Mouse (Mus musculus): ENCODE measurements at regions not wholly inside any gene's neighbourhood (a gene's known extent, or its start where the extent isn't known, plus 50 kb on each side); places are given as distances from the start of the nearest gene placed in this dataset.

DNA sequence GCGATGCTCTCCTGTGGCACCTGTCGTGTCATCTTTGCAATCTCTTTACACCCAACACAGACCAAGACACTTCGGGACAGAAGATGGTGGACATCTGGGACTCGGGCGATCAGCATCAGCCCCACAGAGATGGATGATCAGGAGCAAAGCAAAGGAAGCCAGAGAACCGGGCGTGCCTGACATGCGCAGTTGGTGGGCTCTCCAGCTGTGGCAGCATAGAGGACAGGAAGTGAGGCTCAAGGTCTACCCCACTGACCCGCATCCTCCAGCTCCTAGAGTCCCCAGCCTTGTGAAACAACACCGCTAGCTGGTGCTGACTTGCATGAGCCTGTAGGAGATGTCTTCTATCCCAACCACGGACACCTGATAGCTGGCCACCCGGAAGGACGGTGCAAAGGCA, 312.9 kb upstream of the Prox1 start:
- no peaks in the 10 kb centered on the region for H3K27me3 ChIP-seq (ENCODE audit: control insufficient read depth, insufficient read depth, low read depth, low read length)
- ATAC-seq (ENCODE audit: low read depth): no peak
- no peak overlapping the region for H3K4me2 ChIP-seq (ENCODE audit: low read depth, low read length)
- no peaks in the 10 kb centered on the region; the same call in 1 of the 2 replicates for H3K4me1 ChIP-seq (replicated peaks; ENCODE audit: control insufficient read depth, insufficient read depth, low read length)
- no peaks in the 10 kb centered on the region for H3K9me3 ChIP-seq (ENCODE audit: control insufficient read depth, low read length)
- no peak overlapping the region for H3K4me3 ChIP-seq (ENCODE audit: low read length)
- H3K27ac ChIP-seq (ENCODE audit: low read length): no peak overlapping the region
- H3K36me3 ChIP-seq (ENCODE audit: control insufficient read depth, insufficient read depth, low read length): no peaks in the 10 kb centered on the region
- WGBS: 84% methylated on average over 13 of the region's 13 CpGs
- H3K9ac ChIP-seq (ENCODE audit: low read length): no peak overlapping the region

DNA sequence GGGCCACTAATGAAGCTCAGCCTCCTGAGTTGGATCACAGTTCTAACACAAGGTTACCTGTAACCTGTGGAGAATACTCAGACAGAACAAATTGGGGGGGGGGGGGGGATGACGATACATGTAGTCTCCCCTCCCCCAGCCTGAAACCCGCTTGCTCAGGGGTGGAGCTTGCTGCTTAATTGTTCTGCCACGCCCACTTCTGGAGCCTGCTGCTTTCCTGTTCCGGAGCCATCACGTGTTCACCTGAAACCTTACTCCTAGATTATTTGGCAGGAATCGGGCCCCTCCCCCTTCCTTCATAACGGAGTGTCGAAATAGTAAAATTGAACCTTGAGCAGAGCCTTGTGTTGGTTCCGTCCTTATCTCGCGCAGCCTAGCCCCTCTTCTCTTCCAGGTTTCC, 310.6 kb upstream of the Prox1 start:
- Histone ChIP-seq H3K4me3 (ENCODE audit: low read length) (no peak overlapping the region), H3K4me1 (replicated peaks; ENCODE audit: control insufficient read depth, insufficient read depth, low read length) (no peaks in the 10 kb centered on the region), H3K36me3 (ENCODE audit: control insufficient read depth, insufficient read depth, low read length) (no peaks in the 10 kb centered on the region), H3K9ac (ENCODE audit: low read length) (no peak overlapping the region), H3K9me3 (ENCODE audit: control insufficient read depth, low read length) (no peaks in the 10 kb centered on the region), H3K27ac (ENCODE audit: low read length) (no peak overlapping the region), H3K27me3 (ENCODE audit: control insufficient read depth, insufficient read depth, low read depth, low read length) (no peaks in the 10 kb centered on the region), H3K4me2 (ENCODE audit: low read depth, low read length) (no peak overlapping the region)
- ATAC-seq (ENCODE audit: low read depth): no peak
- 68% methylated on average over 11 of the region's 11 CpGs for WGBS

DNA sequence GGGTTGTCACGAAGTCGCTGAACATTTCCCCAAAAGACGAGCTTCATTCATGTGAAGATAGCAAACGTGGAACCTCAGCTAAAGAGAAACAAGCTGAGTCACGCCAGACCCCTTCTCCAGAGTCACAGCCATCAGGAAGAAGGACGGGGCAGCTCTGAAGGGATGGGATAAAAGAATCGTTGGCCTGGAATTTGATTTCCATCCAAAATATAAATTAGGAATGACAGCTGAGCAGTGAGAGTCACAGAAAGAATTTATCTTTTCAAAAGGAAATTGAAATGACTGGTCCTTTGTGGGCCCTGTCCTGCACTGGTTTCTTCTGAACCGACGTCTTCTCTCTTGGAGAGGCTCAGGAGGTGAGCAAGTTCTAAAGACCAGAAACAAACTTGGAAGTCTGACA, 310.1 kb upstream of the Prox1 start:
- no peak for ATAC-seq (ENCODE audit: low read depth)
- no peak overlapping the region for H3K9ac ChIP-seq (ENCODE audit: low read length)
- H3K36me3 ChIP-seq (ENCODE audit: control insufficient read depth, insufficient read depth, low read length): no peaks in the 10 kb centered on the region
- no peak overlapping the region for H3K4me3 ChIP-seq (ENCODE audit: low read length)
- H3K27me3 ChIP-seq (ENCODE audit: control insufficient read depth, insufficient read depth, low read depth, low read length): no peaks in the 10 kb centered on the region
- WGBS: 56% methylated on average over 9 of the region's 9 CpGs
- no peaks in the 10 kb centered on the region for H3K9me3 ChIP-seq (ENCODE audit: control insufficient read depth, low read length)
- no peaks in the 10 kb centered on the region for H3K4me1 ChIP-seq (replicated peaks; ENCODE audit: control insufficient read depth, insufficient read depth, low read length)
- no peak overlapping the region for H3K27ac ChIP-seq (ENCODE audit: low read length)
- no peak overlapping the region for H3K4me2 ChIP-seq (ENCODE audit: low read depth, low read length)

DNA sequence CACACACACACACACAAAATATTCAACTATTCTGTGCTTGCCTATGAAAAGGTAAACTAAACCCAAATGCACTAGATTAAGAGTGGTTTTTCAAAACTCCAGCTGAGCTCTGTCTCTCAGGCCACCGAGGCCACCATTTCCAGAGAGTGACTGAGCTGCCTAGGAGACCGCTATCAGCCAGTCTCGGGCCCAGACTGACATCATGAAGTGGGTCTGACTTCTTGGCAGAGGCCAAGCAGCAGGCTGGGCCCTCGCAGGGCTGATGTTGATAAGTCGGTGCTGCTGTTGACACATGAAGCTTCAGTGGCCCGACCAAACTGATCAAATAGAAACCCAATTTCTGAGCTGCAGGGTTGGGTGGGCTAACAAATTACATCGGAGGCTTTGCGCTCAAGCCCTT, 302.2 kb upstream of the Prox1 start:
- H3K36me3 ChIP-seq (ENCODE audit: control insufficient read depth, insufficient read depth, low read length): no peaks in the 10 kb centered on the region
- no peaks in the 10 kb centered on the region for H3K4me1 ChIP-seq (replicated peaks; ENCODE audit: control insufficient read depth, insufficient read depth, low read length)
- H3K4me2 ChIP-seq (ENCODE audit: low read depth, low read length): no peak overlapping the region
- no peak overlapping the region for H3K4me3 ChIP-seq (ENCODE audit: low read length)
- no peak for ATAC-seq (ENCODE audit: low read depth)
- H3K9ac ChIP-seq (ENCODE audit: low read length): no peak overlapping the region
- H3K9me3 ChIP-seq (ENCODE audit: control insufficient read depth, low read length): no peaks in the 10 kb centered on the region
- no peak overlapping the region for H3K27ac ChIP-seq (ENCODE audit: low read length)
- WGBS: 26% methylated on average over 8 of the region's 8 CpGs
- H3K27me3 ChIP-seq (ENCODE audit: control insufficient read depth, insufficient read depth, low read depth, low read length): no peaks in the 10 kb centered on the region

DNA sequence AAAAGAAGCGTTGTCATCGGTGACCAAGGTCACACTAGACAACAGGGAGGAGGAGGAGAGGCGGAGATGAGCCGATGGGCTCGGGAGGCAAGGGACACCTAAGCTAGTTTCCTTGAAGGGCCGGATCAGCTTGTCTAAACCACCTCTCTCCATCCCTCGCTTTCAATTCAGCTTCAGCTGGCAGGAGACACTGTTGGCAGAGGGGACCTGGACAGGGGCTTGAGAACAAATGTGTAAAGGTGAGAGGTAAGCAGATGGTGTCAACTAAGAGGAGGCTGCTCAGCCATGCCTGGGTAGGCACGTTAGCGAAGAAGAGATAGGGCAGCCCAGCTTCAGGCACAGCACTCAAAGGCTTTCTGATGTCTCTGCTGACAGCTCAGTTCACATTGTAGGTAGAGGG, 299.8 kb upstream of the Prox1 start:
- 47% methylated on average over 9 of the region's 9 CpGs for WGBS
- Histone ChIP-seq H3K4me3 (ENCODE audit: low read length) (no peak overlapping the region), H3K9ac (ENCODE audit: low read length) (no peak overlapping the region), H3K27me3 (ENCODE audit: control insufficient read depth, insufficient read depth, low read depth, low read length) (no peaks in the 10 kb centered on the region), H3K9me3 (ENCODE audit: control insufficient read depth, low read length) (no peaks in the 10 kb centered on the region), H3K27ac (ENCODE audit: low read length) (no peak overlapping the region), H3K4me2 (ENCODE audit: low read depth, low read length) (no peak overlapping the region), H3K4me1 (replicated peaks; ENCODE audit: control insufficient read depth, insufficient read depth, low read length) (no peaks in the 10 kb centered on the region), H3K36me3 (ENCODE audit: control insufficient read depth, insufficient read depth, low read length) (no peaks in the 10 kb centered on the region)
- no peak for ATAC-seq (ENCODE audit: low read depth)

DNA sequence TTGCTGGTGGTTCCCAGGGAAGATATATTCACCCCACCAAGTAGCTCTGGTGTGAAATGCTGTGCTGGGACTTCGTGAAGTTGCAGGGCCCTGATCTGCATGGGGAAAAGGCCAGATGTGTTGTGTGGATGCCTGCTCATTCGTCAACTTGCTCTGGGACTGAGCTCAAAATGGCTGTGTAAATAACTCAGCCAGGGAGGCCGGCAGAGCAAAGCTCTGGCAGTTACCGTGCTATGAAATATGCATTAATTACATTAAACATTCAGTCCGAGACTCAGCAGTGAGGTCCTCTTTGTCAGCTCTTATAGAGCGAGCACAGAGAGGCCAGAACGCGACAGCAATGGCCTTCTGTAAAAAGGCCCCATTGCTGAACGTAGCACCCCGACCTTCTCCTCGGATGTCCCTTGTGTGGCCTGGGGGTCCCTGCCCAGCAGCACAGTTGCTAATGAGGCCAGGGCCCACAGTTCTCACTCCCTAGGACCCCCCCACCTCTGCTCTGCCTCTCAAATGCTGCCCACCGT, 287.1 kb upstream of the Prox1 start:
- Histone ChIP-seq H3K9me3 (ENCODE audit: control insufficient read depth, low read length) (no peaks in the 10 kb centered on the region), H3K4me2 (ENCODE audit: low read depth, low read length) (0 out of 2 replicates have a peak overlapping the region, but pooled peaks have one; percentile 0), H3K36me3 (ENCODE audit: control insufficient read depth, insufficient read depth, low read length) (no peaks in the 10 kb centered on the region), H3K27me3 (ENCODE audit: control insufficient read depth, insufficient read depth, low read depth, low read length) (no peaks in the 10 kb centered on the region), H3K27ac (ENCODE audit: low read length) (no peak overlapping the region), H3K9ac (ENCODE audit: low read length) (no peak overlapping the region), H3K4me1 (replicated peaks; ENCODE audit: control insufficient read depth, insufficient read depth, low read length) (no peaks in the 10 kb centered on the region), H3K4me3 (ENCODE audit: low read length) (no peak overlapping the region)
- ATAC-seq (ENCODE audit: low read depth): peak; percentile 57
- WGBS: 25% methylated on average over 12 of the region's 12 CpGs

DNA sequence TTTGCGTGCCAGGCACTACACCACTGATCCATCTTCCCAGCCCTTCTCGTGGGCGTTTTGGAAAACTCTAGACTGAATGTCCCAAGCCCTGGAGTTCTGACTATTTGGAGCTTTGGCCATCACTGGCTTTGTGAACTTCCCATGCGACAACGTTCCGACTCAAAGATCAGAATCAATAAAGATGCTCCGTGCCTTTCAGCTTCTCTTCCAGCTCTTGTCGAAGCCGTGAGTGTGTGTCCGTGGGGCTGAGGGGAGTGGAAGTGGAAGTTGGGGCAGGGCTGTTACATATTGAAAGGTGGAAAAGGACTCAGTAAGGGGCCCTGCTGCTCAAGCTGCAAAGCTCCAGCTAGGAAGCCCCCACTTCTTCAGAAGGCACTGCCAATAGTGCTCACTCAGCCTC, 283.0 kb upstream of the Prox1 start:
- no peak overlapping the region for H3K4me3 ChIP-seq (ENCODE audit: low read length)
- WGBS: 85% methylated on average over 10 of the region's 10 CpGs
- ATAC-seq (ENCODE audit: low read depth): no peak

DNA sequence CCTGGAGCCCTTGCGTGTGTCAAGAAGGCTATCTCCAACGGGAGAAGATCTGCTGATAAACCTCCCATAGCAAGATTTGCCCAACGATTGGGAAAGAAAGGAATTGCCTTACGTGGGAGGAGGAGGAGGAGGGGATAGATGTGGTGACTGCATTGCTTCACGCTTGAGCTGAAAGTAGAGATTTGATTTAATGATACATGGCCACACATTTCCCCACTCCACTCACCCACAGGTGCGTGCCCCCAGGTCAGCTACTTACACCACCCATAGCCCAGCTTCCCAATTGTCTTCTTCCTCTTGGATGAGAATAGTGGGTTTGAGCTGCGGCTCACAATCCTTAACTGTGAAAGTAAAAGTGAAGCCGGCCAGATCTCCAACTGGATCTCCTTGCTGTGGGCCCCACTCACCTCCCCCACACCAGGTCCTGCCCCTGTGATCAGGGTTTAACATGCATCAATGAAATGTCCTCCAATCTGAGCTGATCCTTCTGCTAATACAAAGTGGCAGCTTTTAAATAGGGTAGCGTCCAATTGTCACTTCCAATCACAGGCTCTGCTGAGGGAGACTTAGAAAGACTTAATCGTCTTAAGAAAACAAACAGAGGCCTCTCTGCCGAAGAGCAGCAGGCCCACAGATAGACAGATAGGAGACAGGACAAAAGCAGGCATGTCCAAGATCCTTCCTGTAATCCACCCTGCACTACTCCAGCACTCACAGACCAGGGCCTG, 281.8 kb upstream of the Prox1 start:
- Histone ChIP-seq H3K4me3 (ENCODE audit: low read length) (no peak overlapping the region), H3K9me3 (ENCODE audit: control insufficient read depth, low read length) (no peaks in the 10 kb centered on the region), H3K27me3 (ENCODE audit: control insufficient read depth, insufficient read depth, low read depth, low read length) (no peaks in the 10 kb centered on the region), H3K4me2 (ENCODE audit: low read depth, low read length) (no peak overlapping the region), H3K36me3 (ENCODE audit: control insufficient read depth, insufficient read depth, low read length) (no peaks in the 10 kb centered on the region), H3K9ac (ENCODE audit: low read length) (no peak overlapping the region), H3K4me1 (replicated peaks; ENCODE audit: control insufficient read depth, insufficient read depth, low read length) (no peaks in the 10 kb centered on the region), H3K27ac (ENCODE audit: low read length) (no peak overlapping the region)
- 49% methylated on average over 11 of the region's 11 CpGs for whole genome bisulfite sequencing
- ATAC-seq (ENCODE audit: low read depth): no peak

More for the DNA sequence above, 283.0 kb upstream of the Prox1 start:
- Histone ChIP-seq H3K36me3 (ENCODE audit: control insufficient read depth, insufficient read depth, low read length) (no peaks in the 10 kb centered on the region), H3K4me2 (ENCODE audit: low read depth, low read length) (no peak overlapping the region), H3K9me3 (ENCODE audit: control insufficient read depth, low read length) (no peaks in the 10 kb centered on the region), H3K9ac (ENCODE audit: low read length) (no peak overlapping the region), H3K27ac (ENCODE audit: low read length) (no peak overlapping the region), H3K4me1 (replicated peaks; ENCODE audit: control insufficient read depth, insufficient read depth, low read length) (no peaks in the 10 kb centered on the region), H3K27me3 (ENCODE audit: control insufficient read depth, insufficient read depth, low read depth, low read length) (no peaks in the 10 kb centered on the region)

DNA sequence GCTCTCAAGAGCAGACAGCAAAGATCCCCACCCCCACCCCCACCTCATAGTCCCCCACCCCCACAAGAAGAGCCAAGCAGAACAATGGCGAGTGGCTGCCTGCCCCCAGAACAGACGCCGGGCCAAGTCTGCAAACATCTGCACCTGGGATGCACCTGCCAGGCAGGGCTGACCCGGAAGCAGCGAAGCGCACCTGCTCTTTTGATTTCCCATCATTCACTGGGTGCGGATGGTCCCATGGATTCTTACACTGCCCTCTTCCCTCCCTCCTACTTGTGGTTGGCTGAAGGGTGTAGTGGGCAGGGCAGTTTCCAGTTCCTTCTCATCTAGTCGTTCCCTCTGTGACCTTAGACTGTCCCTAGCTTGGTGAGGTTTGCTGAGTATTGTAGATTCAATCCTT, 277.7 kb upstream of the Prox1 start:
- Histone ChIP-seq H3K36me3 (ENCODE audit: control insufficient read depth, insufficient read depth, low read length) (no peaks in the 10 kb centered on the region), H3K9me3 (ENCODE audit: control insufficient read depth, low read length) (no peaks in the 10 kb centered on the region), H3K27ac (ENCODE audit: low read length) (no peak overlapping the region), H3K4me2 (ENCODE audit: low read depth, low read length) (no peak overlapping the region), H3K4me3 (ENCODE audit: low read length) (no peak overlapping the region), H3K9ac (ENCODE audit: low read length) (no peak overlapping the region), H3K27me3 (ENCODE audit: control insufficient read depth, insufficient read depth, low read depth, low read length) (no peaks in the 10 kb centered on the region), H3K4me1 (replicated peaks; ENCODE audit: control insufficient read depth, insufficient read depth, low read length) (no peaks in the 10 kb centered on the region)
- 12% methylated on average over 8 of the region's 8 CpGs for WGBS
- no peak; the same call in 1 of the 2 replicates for ATAC-seq (ENCODE audit: low read depth)

Measured in lung, embryonic 16.5 days (tissue).